In genomic region chr2:35267156-35267875, GRCm38 (mm10) we compare ENCODE assay signal across 14 mouse cellular contexts. TPM values are rescaled to one million over a fixed set of nuclear protein-coding genes. Genes with fewer than 3 reads are reported as not detected.
DNase-seq lines count a peak whose midpoint lies in the region; ATAC-seq and TF ChIP-seq lines count a peak whose summit lies in the region.
"Had no signal": no experiment of that assay in that cellular context is flagged by ENCODE, and none has a peak within 500 bp of the region (broad histone marks: within the 10 kb centered on the region; RNA-seq: fewer than 3 reads in every experiment).

No protein-coding gene starts in this region.

- no peak overlapping the region for H3K4me3 ChIP-seq in liver, postnatal 0 days (ENCODE audit: low read depth, low read length)
- H3K4me3 ChIP-seq in liver, embryonic 11.5 days (ENCODE audit: low read depth, low read length): no peak overlapping the region
- H3K4me3 ChIP-seq in limb, embryonic 15.5 days: no peak overlapping the region
- no peak overlapping the region for H3K4me3 ChIP-seq in stomach, embryonic 16.5 days (replicated peaks; ENCODE audit: low read length)
- no peak overlapping the region for H3K4me3 ChIP-seq in hindbrain, embryonic 16.5 days (ENCODE audit: low read length)
- H3K4me3 ChIP-seq: heart, adult 2 months; limb, embryonic 12.5 days; midbrain, embryonic 10.5 days; neural tube, embryonic 13.5 days had no signal

- H3K27ac ChIP-seq in liver, postnatal 0 days (ENCODE audit: low read depth): 0 out of 2 replicates have a peak overlapping the region, but pooled peaks have one; percentile 6
- no peak overlapping the region for H3K27ac ChIP-seq in liver, embryonic 11.5 days (ENCODE audit: low read depth, low read length)
- H3K27ac ChIP-seq in limb, embryonic 15.5 days: peak overlapping the region; percentile 75
- peak overlapping the region; percentile 93 for H3K27ac ChIP-seq in stomach, embryonic 16.5 days (ENCODE audit: low read length)
- H3K27ac ChIP-seq in hindbrain, embryonic 16.5 days (ENCODE audit: low read depth, low read length): no peak overlapping the region
- H3K27ac ChIP-seq: heart, adult 2 months; limb, embryonic 12.5 days; midbrain, embryonic 10.5 days; neural tube, embryonic 13.5 days had no signal

- H3K4me2 ChIP-seq in liver, postnatal 0 days (ENCODE audit: low read depth, low read length): no peak overlapping the region
- no peak overlapping the region for H3K4me2 ChIP-seq in liver, embryonic 11.5 days
- H3K4me2 ChIP-seq in limb, embryonic 15.5 days: no peak overlapping the region
- peak overlapping the region; percentile 28; the same call in 1 of the 2 replicates for H3K4me2 ChIP-seq in stomach, embryonic 16.5 days (ENCODE audit: low read depth, low read length)
- H3K4me2 ChIP-seq in hindbrain, embryonic 16.5 days (ENCODE audit: low read length): no peak overlapping the region
- H3K4me2 ChIP-seq: limb, embryonic 12.5 days; neural tube, embryonic 13.5 days had no signal

- WGBS in liver, postnatal 0 days (ENCODE audit: insufficient replicate concordance): 80% methylated on average over 13 of the region's 13 CpGs
- 79% methylated on average over 13 of the region's 13 CpGs for WGBS in liver, embryonic 11.5 days
- WGBS in limb, embryonic 15.5 days: 68% methylated on average over 13 of the region's 13 CpGs
- 62% methylated on average over 13 of the region's 13 CpGs for WGBS in stomach, embryonic 16.5 days
- WGBS in hindbrain, embryonic 16.5 days: 88% methylated on average over 13 of the region's 13 CpGs

- no peak for DNase-seq in liver, postnatal 0 days
- DNase-seq in liver, embryonic 11.5 days (ENCODE audit: low spot score): no peak
- peak; percentile 67 for DNase-seq in kidney, adult 11 months
- DNase-seq in adipocyte (ENCODE audit: low spot score): no peak
- DNase-seq in retina, embryonic 14.5 days (ENCODE audit: low spot score): no peak

- H3K27me3 ChIP-seq in liver, postnatal 0 days (ENCODE audit: insufficient read depth, low read length): no peaks in the 10 kb centered on the region
- H3K27me3 ChIP-seq in liver, embryonic 11.5 days (replicated peaks; ENCODE audit: control insufficient read depth, insufficient read depth, low read length): peaks cover 2% of the 10 kb centered on the region; the same call in 1 of the 2 replicates
- no peaks in the 10 kb centered on the region for H3K27me3 ChIP-seq in limb, embryonic 15.5 days
- H3K27me3 ChIP-seq in stomach, embryonic 16.5 days (ENCODE audit: control insufficient read depth, insufficient read depth, low read length): no peaks in the 10 kb centered on the region
- H3K27me3 ChIP-seq in hindbrain, embryonic 16.5 days (replicated peaks; ENCODE audit: control insufficient read depth, insufficient read depth, low read length): no peaks in the 10 kb centered on the region
- H3K27me3 ChIP-seq: neural tube, embryonic 13.5 days had no signal

- TF ChIP-seq EP300 in liver, postnatal 0 days (IDR thresholded peaks at IDR 0.05; ENCODE audit: low read depth): no peak

- H3K36me3 ChIP-seq in liver, postnatal 0 days (replicated peaks; ENCODE audit: insufficient read depth, low read length): no peaks in the 10 kb centered on the region
- H3K36me3 ChIP-seq in liver, embryonic 11.5 days (ENCODE audit: control insufficient read depth, insufficient read depth, low read length): no peaks in the 10 kb centered on the region
- no peaks in the 10 kb centered on the region for H3K36me3 ChIP-seq in limb, embryonic 15.5 days
- no peaks in the 10 kb centered on the region for H3K36me3 ChIP-seq in stomach, embryonic 16.5 days (ENCODE audit: control insufficient read depth, insufficient read depth, low read length)
- H3K36me3 ChIP-seq in hindbrain, embryonic 16.5 days (ENCODE audit: control insufficient read depth, insufficient read depth, low read length): no peaks in the 10 kb centered on the region
- H3K36me3 ChIP-seq: limb, embryonic 12.5 days; midbrain, embryonic 10.5 days; neural tube, embryonic 13.5 days had no signal

- TF ChIP-seq CTCF in liver, postnatal 0 days (IDR thresholded peaks at IDR 0.05; ENCODE audit: low read depth): no peak

- no peaks in the 10 kb centered on the region for H3K9me3 ChIP-seq in liver, postnatal 0 days (ENCODE audit: low read length)
- H3K9me3 ChIP-seq in liver, embryonic 11.5 days (ENCODE audit: control insufficient read depth, low read length): no peaks in the 10 kb centered on the region
- H3K9me3 ChIP-seq in limb, embryonic 15.5 days: no peaks in the 10 kb centered on the region
- H3K9me3 ChIP-seq in stomach, embryonic 16.5 days (replicated peaks; ENCODE audit: control insufficient read depth, low read length): no peaks in the 10 kb centered on the region
- no peaks in the 10 kb centered on the region for H3K9me3 ChIP-seq in hindbrain, embryonic 16.5 days (ENCODE audit: control insufficient read depth, low read length)
- H3K9me3 ChIP-seq: limb, embryonic 12.5 days; midbrain, embryonic 10.5 days; neural tube, embryonic 13.5 days had no signal

- 0 out of 2 replicates have a peak, but pooled peaks have one; percentile 15 for ATAC-seq in liver, postnatal 0 days
- no peak for ATAC-seq in liver, embryonic 11.5 days (replicated peaks; ENCODE audit: low FRiP score)
- ATAC-seq in limb, embryonic 15.5 days (ENCODE audit: insufficient number of reproducible peaks, low FRiP score, low TSS enrichment, low read depth): no peak
- peak; percentile 71 for ATAC-seq in stomach, embryonic 16.5 days (ENCODE audit: insufficient read depth, low FRiP score)
- ATAC-seq in hindbrain, embryonic 16.5 days: no peak
- ATAC-seq: CD4-positive, CD25-positive, alpha-beta regulatory T cell, adult 4 months; forebrain, embryonic 16.5 days had no signal

- H3K4me1 ChIP-seq in liver, postnatal 0 days (ENCODE audit: insufficient read depth): peaks cover 5% of the 10 kb centered on the region; the same call in 1 of the 2 replicates
- no peaks in the 10 kb centered on the region for H3K4me1 ChIP-seq in liver, embryonic 11.5 days (replicated peaks; ENCODE audit: control insufficient read depth, insufficient read depth, low read length)
- H3K4me1 ChIP-seq in limb, embryonic 15.5 days: peaks cover 77% of the 10 kb centered on the region
- peaks cover 63% of the 10 kb centered on the region for H3K4me1 ChIP-seq in stomach, embryonic 16.5 days (ENCODE audit: control insufficient read depth, insufficient read depth, low read length)
- peaks cover 3% of the 10 kb centered on the region; the same call in 1 of the 2 replicates for H3K4me1 ChIP-seq in hindbrain, embryonic 16.5 days (ENCODE audit: control insufficient read depth, insufficient read depth, low read depth, low read length)

- H3K9ac ChIP-seq in liver, postnatal 0 days (replicated peaks): no peak overlapping the region
- no peak overlapping the region for H3K9ac ChIP-seq in liver, embryonic 11.5 days (ENCODE audit: low read depth, low read length)
- H3K9ac ChIP-seq in limb, embryonic 15.5 days: no peak overlapping the region
- H3K9ac ChIP-seq in stomach, embryonic 16.5 days (ENCODE audit: low read length): peak overlapping the region; percentile 54; the same call in 1 of the 2 replicates
- no peak overlapping the region for H3K9ac ChIP-seq in hindbrain, embryonic 16.5 days (ENCODE audit: low read depth, low read length)
- H3K9ac ChIP-seq: limb, embryonic 12.5 days; neural tube, embryonic 13.5 days had no signal

RNA-seq across cellular contexts. Expression of gene Gsn, which starts 11.1 kb away (rescaled TPM):
- 56.1 and 59.7 TPM in 2 replicates for polyA plus RNA-seq in liver, postnatal 0 days (2015; fragmentation: Nextera tagmentation; extraction: Ambion mirVana)
- polyA plus RNA-seq in liver, embryonic 11.5 days (2014; fragmentation: Nextera tagmentation; extraction: Ambion mirVana): 76.4 and 85.4 TPM in 2 replicates
- 288 and 360 TPM in 2 replicates for polyA plus RNA-seq in limb, embryonic 15.5 days (2015; fragmentation: Nextera tagmentation; extraction: Ambion mirVana)
- polyA plus RNA-seq in stomach, embryonic 16.5 days (2015; fragmentation: Nextera tagmentation; extraction: Ambion mirVana): 386 and 449 TPM in 2 replicates
- 31.6 and 36.7 TPM in 2 replicates for polyA plus RNA-seq in hindbrain, embryonic 16.5 days (2015; fragmentation: Nextera tagmentation; extraction: Ambion mirVana)

Comparison
In these comparisons a context has a peak if more than half of its experiments do, and no peak if none do; other contexts are left out.
1. ATAC-seq: peak in liver, postnatal 0 days (single experiment) and stomach, embryonic 16.5 days (single experiment); none in liver, embryonic 11.5 days (single experiment), limb, embryonic 15.5 days (single experiment) and hindbrain, embryonic 16.5 days (single experiment).
2. H3K27ac ChIP-seq: peak in liver, postnatal 0 days (single experiment), limb, embryonic 15.5 days (single experiment) and stomach, embryonic 16.5 days (single experiment); none in liver, embryonic 11.5 days (single experiment) and hindbrain, embryonic 16.5 days (single experiment).